Mouse (Mus musculus) heart, embryonic 13.5 days (tissue): ENCODE data around the gene Grid1. TPM values are rescaled to one million over a fixed set of nuclear protein-coding genes. Genes with fewer than 3 reads are reported as not detected.

Source experiments
- ATAC-seq: fragments of 200-750 bp; cut with Nextera tagmentation; 2 replicates; pipeline ENCODE4 v1.8.0; 2017; ENCODE audit warnings: moderate TSS enrichment; ENCODE audit not compliant: insufficient number of reproducible peaks, low FRiP score, low TSS enrichment; ENCODE audit errors: extremely low read depth
- H3K27ac ChIP-seq: fragments of 300-500 bp; sonication (generic); replicated peaks from 2 replicates; pipeline ENCODE4 v1.5.1; 2015; ENCODE audit warnings: moderate library complexity, mild to moderate bottlenecking, inconsistent platforms
- H3K27me3 ChIP-seq: fragments of 300-500 bp; sonication (generic); replicated peaks from 2 replicates; pipeline ENCODE4 v1.6.1; 2015; ENCODE audit warnings: mild to moderate bottlenecking, inconsistent platforms
- H3K36me3 ChIP-seq: fragments of 300-500 bp; sonication (generic); 2 replicates; pipeline ENCODE4 v1.6.1; 2015; ENCODE audit warnings: mild to moderate bottlenecking, inconsistent platforms
- H3K4me1 ChIP-seq: fragments of 300-500 bp; sonication (generic); 2 replicates; pipeline ENCODE4 v1.6.1; 2015; ENCODE audit warnings: inconsistent platforms
- H3K4me2 ChIP-seq: fragments of 300-500 bp; sonication (generic); 2 replicates; pipeline ENCODE4 v1.6.1; 2015; ENCODE audit warnings: inconsistent platforms, mild to moderate bottlenecking, moderate library complexity
- H3K4me3 ChIP-seq: fragments of 300-500 bp; sonication (generic); 2 replicates; pipeline ENCODE4 v1.5.1; 2015; ENCODE audit warnings: moderate library complexity, mild to moderate bottlenecking, inconsistent platforms
- H3K9ac ChIP-seq: fragments of 300-500 bp; sonication (generic); 2 replicates; pipeline ENCODE4 v1.6.1; 2015; ENCODE audit warnings: inconsistent platforms, mild to moderate bottlenecking, moderate library complexity
- H3K9me3 ChIP-seq: fragments of 300-500 bp; sonication (generic); 2 replicates; pipeline ENCODE4 v1.6.1; 2016; ENCODE audit warnings: inconsistent platforms
- WGBS: fragments of 180-500 bp; shearing (Covaris S2); methylation state at CpG from one replicate; pipeline ENCODE4 v1.1.7; 2015; ENCODE audit warnings: mixed read lengths; 5-methylcytosine and 5-hydroxymethylcytosine counted together
- polyA plus RNA-seq: library from polyadenylated mRNA; unstranded; fragments of >200 nt; fragmentation: Nextera tagmentation; extraction: Ambion mirVana; gene quantifications from 2 replicates; pipeline ENCODE4 v1.2.1, GENCODE M21; 2015

The Grid1 gene
- polyA plus RNA-seq, 1 experiment from 2014 or later = 0.55 TPM

DNA sequence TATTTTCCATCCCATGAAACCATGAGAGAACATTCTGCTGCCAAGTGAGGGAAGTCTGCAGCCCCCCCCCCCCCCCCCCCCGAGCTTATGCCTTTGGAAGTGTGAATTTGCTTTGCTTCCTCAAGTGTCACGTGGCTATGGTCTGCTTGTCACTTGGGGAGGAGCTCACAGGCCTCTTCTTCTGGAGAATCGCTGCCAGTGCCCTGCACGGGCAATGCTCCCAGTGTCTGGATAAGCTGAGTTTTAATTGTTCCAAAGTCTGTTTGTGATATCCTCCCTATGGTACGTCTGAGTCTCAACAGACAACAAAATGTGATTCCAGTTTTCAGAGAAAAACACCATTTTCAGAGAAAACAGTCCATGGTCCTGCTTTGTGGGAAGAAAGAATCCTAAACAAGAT, 682.4 kb downstream of the Grid1 start:
- ATAC-seq = no peak
- no peaks in the 10 kb centered on the region for H3K4me1 ChIP-seq
- no peaks in the 10 kb centered on the region for H3K27me3 ChIP-seq
- H3K36me3 ChIP-seq = no peaks in the 10 kb centered on the region
- H3K9me3 ChIP-seq = no peaks in the 10 kb centered on the region
- H3K4me3 ChIP-seq = no peak overlapping the region
- H3K27ac ChIP-seq = no peak overlapping the region
- WGBS = 35% methylated on average over 5 of the region's 5 CpGs
- H3K4me2 ChIP-seq = no peak overlapping the region
- no peak overlapping the region for H3K9ac ChIP-seq

DNA sequence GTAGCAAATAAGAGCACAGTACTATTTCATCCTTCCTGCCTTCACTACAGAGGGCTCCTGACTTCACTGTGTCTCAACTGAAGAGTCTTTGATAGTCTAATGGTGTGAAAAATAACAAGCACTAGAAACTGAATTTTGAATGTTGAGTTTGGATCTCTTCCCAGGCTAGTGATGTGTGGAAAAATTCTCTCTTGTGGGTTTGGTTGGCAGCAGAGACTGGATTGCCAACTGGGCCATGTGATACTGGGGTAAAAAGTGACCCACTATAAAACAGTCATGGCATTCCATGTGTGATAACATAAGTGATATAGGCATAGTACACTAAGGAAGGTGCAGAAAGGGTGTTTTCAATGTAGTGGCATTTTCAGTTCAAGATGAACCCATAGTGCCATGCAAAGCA, 699.5 kb downstream of the Grid1 start:
- H3K4me1 ChIP-seq = no peaks in the 10 kb centered on the region
- ATAC-seq = no peak
- H3K27ac ChIP-seq = no peak overlapping the region
- no peaks in the 10 kb centered on the region for H3K9me3 ChIP-seq
- H3K4me3 ChIP-seq = no peak overlapping the region
- H3K27me3 ChIP-seq = no peaks in the 10 kb centered on the region
- no peak overlapping the region for H3K4me2 ChIP-seq
- no peak overlapping the region for H3K9ac ChIP-seq
- no peaks in the 10 kb centered on the region for H3K36me3 ChIP-seq

DNA sequence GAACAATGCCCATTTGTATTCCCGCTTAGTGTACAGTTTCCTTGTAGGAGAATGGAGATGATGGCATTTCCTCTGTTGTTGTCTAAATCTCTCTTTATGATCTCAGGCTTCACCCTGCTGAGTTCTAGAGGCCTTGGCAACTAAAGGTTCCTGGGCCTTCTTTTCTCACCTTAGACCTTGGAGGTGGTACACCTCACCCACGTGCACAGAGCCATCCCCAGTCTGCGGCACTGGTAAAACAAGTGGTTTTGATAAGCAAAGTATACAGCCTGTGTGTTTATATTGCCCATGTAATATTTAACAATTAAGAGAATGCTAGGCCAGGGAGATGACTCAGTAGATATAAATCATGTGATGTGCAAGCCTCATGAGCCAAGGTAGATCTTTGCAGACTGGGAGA, 718.9 kb downstream of the Grid1 start:
- Histone ChIP-seq H3K27me3 (no peaks in the 10 kb centered on the region), H3K9ac (no peak overlapping the region), H3K9me3 (no peaks in the 10 kb centered on the region), H3K4me2 (no peak overlapping the region), H3K4me3 (no peak overlapping the region), H3K36me3 (no peaks in the 10 kb centered on the region), H3K27ac (no peak overlapping the region), H3K4me1 (no peaks in the 10 kb centered on the region)
- ATAC-seq = no peak
- 67% methylated on average over 3 of the region's 3 CpGs for WGBS

DNA sequence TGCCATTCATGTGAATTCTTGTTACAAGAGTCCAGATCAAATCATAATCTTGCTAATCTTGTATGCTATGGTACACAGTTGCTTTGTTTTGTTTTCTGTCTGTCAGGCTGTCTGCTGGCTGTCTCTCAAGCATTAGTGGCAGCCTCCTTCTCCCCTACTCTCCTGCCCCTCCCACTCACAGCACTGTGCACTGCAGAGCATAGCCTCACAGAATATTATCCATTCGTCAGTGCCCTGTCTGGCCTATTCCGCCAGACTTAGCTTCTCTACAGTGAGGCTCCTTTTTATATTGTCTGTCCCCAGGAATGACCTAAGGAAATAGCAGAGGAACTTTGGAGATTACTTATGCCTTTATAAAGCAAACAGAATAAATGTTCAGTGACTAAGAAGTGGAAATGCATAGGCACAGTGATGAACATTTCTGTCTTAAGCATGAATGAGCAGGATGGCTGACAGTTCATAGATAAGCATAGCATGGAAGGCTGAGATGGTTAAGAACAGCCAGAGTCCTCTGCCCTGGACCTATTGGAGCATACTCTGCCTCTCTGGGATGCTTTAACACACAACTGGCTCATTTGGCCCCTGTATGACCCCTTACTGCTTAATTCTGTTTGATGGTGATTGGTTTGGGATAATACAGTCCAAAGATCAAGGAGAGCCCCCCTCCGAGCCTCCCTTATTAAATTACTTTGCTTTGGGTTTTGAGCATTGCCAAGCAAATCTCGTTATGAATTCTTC, 721.5 kb downstream of the Grid1 start:
- H3K4me3 ChIP-seq = no peak overlapping the region
- WGBS = 63% methylated on average over 4 of the region's 4 CpGs
- no peaks in the 10 kb centered on the region for H3K27me3 ChIP-seq
- no peaks in the 10 kb centered on the region for H3K36me3 ChIP-seq
- no peak overlapping the region for H3K9ac ChIP-seq
- no peak overlapping the region for H3K4me2 ChIP-seq
- no peak for ATAC-seq
- no peaks in the 10 kb centered on the region for H3K9me3 ChIP-seq
- H3K27ac ChIP-seq = no peak overlapping the region
- H3K4me1 ChIP-seq = no peaks in the 10 kb centered on the region

DNA sequence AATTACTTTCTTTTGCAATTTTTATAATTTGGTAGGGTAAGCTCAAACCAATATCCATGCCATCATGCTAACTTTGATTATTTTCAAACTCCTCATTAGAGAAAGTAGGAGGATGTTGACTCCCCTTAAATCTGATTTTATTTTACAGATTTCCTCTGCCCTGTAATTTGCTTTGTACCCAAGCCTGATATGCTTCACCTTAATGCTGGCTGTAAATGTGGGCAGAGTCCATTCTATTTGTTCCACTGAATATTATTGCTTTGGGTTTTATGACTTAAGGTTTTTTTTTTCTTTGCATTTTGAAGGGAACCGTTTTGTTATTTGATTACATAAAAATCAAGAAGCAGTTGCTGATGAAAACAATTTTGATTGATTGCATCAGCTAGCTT, 722.1 kb downstream of the Grid1 start:
- Histone ChIP-seq H3K27me3 (no peaks in the 10 kb centered on the region), H3K9me3 (no peaks in the 10 kb centered on the region), H3K4me3 (no peak overlapping the region), H3K4me2 (no peak overlapping the region), H3K9ac (no peak overlapping the region), H3K27ac (no peak overlapping the region), H3K4me1 (no peaks in the 10 kb centered on the region), H3K36me3 (no peaks in the 10 kb centered on the region)
- WGBS = 68% methylated on average over 1 of the region's 1 CpGs
- no peak for ATAC-seq

DNA sequence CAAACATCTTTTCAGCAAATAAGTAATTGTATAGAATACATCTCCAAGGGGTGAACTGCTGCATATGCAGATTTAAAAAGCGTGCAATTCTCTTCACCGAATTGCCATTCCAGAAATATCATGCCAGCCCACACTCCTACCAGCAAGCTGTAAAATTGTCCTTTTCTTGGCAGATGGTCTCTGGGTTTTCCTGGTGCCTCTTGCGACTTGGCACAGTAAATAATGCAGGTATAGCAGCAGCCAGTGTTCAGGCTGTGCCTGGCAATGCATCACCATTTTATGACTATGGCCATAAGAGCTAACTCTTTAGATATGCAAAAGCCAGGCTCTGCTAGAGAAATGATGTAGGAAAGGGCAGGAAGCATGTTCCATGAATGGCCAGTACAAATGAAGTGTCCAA, 734.4 kb downstream of the Grid1 start:
- Histone ChIP-seq H3K9me3 (no peaks in the 10 kb centered on the region), H3K27me3 (no peaks in the 10 kb centered on the region), H3K9ac (no peak overlapping the region), H3K4me1 (no peaks in the 10 kb centered on the region), H3K36me3 (no peaks in the 10 kb centered on the region), H3K4me2 (no peak overlapping the region), H3K27ac (no peak overlapping the region), H3K4me3 (no peak overlapping the region)
- no peak for ATAC-seq
- 79% methylated on average over 3 of the region's 3 CpGs for WGBS

DNA sequence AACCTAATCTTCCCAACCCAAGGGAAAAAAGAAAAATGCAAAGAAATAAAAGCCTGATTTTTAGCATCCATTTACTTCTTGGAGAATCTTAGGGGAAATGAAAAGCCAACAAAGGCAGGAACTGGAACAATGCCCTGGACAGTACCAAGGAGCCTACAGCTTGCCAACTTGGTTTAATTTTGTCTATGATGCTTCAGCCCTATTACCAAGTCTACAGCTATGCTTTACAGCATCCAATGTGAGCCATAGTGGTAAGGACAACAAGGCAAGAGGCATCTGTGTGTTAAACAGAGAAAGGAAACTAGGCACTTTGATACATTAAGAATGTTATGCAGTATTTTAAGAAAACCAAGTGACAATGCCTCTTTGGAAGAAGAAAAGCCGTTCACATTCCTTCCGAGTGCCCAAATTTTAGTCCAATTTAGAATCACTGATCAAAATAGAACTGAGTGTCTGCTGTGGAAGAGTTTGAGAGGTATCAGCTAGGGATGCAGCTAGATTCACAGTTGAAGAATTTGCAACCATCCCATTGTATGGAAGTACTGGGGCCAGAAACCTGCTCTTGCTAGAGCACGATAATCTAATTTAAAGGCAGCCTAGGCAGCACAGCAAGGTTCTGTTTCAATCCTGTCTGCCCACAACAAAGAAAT, 741.5 kb downstream of the Grid1 start:
- no peaks in the 10 kb centered on the region for H3K9me3 ChIP-seq
- no peak overlapping the region for H3K9ac ChIP-seq
- ATAC-seq = no peak
- H3K4me3 ChIP-seq = no peak overlapping the region
- no peaks in the 10 kb centered on the region for H3K27me3 ChIP-seq
- H3K36me3 ChIP-seq = no peaks in the 10 kb centered on the region
- no peak overlapping the region for H3K27ac ChIP-seq
- H3K4me2 ChIP-seq = no peak overlapping the region
- 77% methylated on average over 3 of the region's 3 CpGs for WGBS
- H3K4me1 ChIP-seq = no peaks in the 10 kb centered on the region

DNA sequence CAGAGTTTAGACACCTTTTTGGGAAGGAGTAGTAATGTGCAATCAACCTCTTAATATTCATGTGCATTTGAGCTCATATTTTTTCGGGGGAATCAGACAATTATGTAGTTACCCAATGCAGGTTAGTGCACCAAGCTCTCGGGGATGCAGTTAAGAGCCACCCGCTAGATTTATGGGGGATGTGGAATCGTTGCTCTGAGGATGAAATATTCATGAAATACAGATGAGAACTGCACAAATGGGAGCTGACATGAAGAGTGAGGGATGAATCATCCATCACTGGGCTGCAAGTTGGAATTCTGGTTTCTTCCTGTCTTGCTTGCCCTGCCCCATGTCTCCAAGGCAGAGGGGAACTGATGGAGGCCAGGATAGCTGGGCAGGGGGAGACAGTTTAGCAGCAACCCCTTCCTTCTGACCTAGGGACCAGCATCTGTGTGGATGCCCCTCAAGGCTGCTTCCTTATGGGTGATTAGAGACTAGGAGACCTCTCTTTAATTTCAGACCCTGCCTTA, 753.1 kb downstream of the Grid1 start:
- H3K4me3 ChIP-seq = no peak overlapping the region
- WGBS = 65% methylated on average over 4 of the region's 4 CpGs
- no peak overlapping the region for H3K4me2 ChIP-seq
- no peak for ATAC-seq
- no peaks in the 10 kb centered on the region for H3K9me3 ChIP-seq
- H3K36me3 ChIP-seq = no peaks in the 10 kb centered on the region
- H3K27ac ChIP-seq = no peak overlapping the region
- no peaks in the 10 kb centered on the region for H3K27me3 ChIP-seq
- no peaks in the 10 kb centered on the region for H3K4me1 ChIP-seq
- no peak overlapping the region for H3K9ac ChIP-seq

DNA sequence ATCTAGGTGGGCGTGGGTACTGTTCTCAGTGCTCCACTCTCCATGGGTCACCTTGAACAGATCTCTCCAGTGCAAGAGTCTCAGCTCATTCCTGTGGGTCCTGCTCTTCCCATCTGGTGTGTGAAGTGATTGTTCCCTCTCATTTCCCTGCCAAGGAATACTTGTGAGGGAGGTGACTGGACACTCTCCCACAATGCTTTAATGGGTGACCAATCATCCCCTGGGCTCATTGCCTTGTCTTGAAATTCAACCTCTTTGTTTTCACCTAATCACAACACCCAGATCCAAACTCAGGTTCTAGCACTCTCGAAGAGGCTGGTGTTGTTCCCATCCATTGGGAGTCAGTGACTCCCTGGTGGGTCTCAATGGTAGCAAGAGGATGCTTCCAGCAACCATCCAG, 754.6 kb downstream of the Grid1 start:
- Histone ChIP-seq H3K27ac (no peak overlapping the region), H3K9ac (no peak overlapping the region), H3K9me3 (no peaks in the 10 kb centered on the region), H3K4me3 (no peak overlapping the region), H3K36me3 (no peaks in the 10 kb centered on the region), H3K4me1 (no peaks in the 10 kb centered on the region), H3K27me3 (no peaks in the 10 kb centered on the region), H3K4me2 (no peak overlapping the region)
- no peak for ATAC-seq
- 69% methylated on average over 2 of the region's 2 CpGs for WGBS

DNA sequence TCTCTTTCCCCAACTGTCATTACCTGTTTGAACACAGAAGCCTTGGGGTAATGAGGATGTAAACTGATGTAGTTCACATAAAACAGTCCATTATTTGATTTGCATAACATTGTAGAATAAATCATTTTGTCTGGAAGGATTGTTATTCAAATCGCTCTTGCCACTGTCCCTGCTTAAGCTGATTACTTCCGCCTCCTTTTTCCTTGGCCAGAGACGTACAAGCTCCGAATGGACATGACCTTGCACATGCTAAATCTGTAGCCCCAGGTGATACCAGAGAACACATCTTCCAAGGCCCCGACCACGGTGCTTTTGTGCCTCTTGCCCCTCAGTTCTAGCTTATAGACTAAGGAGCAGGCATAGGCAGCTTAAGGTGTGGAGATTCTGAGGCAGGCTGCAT, 755.4 kb downstream of the Grid1 start:
- Histone ChIP-seq H3K27me3 (no peaks in the 10 kb centered on the region), H3K9me3 (no peaks in the 10 kb centered on the region), H3K4me2 (no peak overlapping the region), H3K27ac (no peak overlapping the region), H3K4me1 (no peaks in the 10 kb centered on the region), H3K9ac (no peak overlapping the region), H3K4me3 (no peak overlapping the region), H3K36me3 (no peaks in the 10 kb centered on the region)
- ATAC-seq = no peak; the same call in 1 of the 2 replicates
- WGBS = 78% methylated on average over 6 of the region's 6 CpGs

DNA sequence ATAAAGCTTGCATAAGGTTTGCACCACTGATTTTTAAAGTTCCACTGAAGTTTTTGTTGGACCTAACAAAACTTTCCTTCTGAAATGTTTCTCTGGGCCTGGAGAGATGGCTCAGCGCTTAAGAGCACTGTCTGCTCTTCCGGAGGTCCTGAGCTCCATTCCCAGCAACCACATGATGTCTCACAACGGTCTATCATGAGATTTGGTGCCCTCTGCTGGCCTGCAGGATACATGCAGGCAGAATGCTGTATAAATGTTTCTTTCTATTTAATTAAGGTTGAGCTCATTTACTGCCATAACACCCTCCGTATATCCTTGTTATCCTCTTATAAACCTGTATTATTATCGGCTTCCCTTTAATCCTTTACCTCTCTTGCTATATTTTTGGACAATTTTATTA, 805.8 kb downstream of the Grid1 start:
- H3K4me1 ChIP-seq = no peaks in the 10 kb centered on the region
- no peak overlapping the region for H3K9ac ChIP-seq
- WGBS = 80% methylated on average over 5 of the region's 5 CpGs
- H3K27me3 ChIP-seq = no peaks in the 10 kb centered on the region
- no peak overlapping the region for H3K4me3 ChIP-seq
- no peak for ATAC-seq
- no peaks in the 10 kb centered on the region for H3K36me3 ChIP-seq
- peaks cover 3% of the 10 kb centered on the region; the same call in 1 of the 2 replicates for H3K9me3 ChIP-seq
- H3K4me2 ChIP-seq = no peak overlapping the region
- H3K27ac ChIP-seq = no peak overlapping the region
